In genomic region chr13:56078724-56079262, GRCm38 (mm10) we compare ENCODE assay signal across 22 mouse cellular contexts. TPM values are rescaled to one million over a fixed set of nuclear protein-coding genes. Genes with fewer than 3 reads are reported as not detected.
DNase-seq lines count a peak whose midpoint lies in the region; ATAC-seq and TF ChIP-seq lines count a peak whose summit lies in the region.
"Had no signal": no experiment of that assay in that cellular context is flagged by ENCODE, and none has a peak within 500 bp of the region (broad histone marks: within the 10 kb centered on the region; RNA-seq: fewer than 3 reads in every experiment).

No protein-coding gene starts in this region.

- TF ChIP-seq CTCF in intestine, postnatal 0 days (IDR thresholded peaks at IDR 0.05; ENCODE audit: low read depth): no peak

- H3K4me2 ChIP-seq in intestine, embryonic 15.5 days (replicated peaks): no peak overlapping the region
- H3K4me2 ChIP-seq in intestine, postnatal 0 days (replicated peaks; ENCODE audit: low read depth): no peak overlapping the region
- no peak overlapping the region for H3K4me2 ChIP-seq in limb, embryonic 15.5 days
- H3K4me2 ChIP-seq: forebrain, embryonic 12.5 days; hindbrain, embryonic 15.5 days; liver, embryonic 11.5 days; neural tube, embryonic 12.5 days; stomach, embryonic 15.5 days had no signal

- H3K27ac ChIP-seq in intestine, embryonic 15.5 days: no peak overlapping the region
- H3K27ac ChIP-seq in intestine, postnatal 0 days (ENCODE audit: low read depth, low read length): no peak overlapping the region
- no peak overlapping the region for H3K27ac ChIP-seq in limb, embryonic 15.5 days
- H3K27ac ChIP-seq: forebrain, embryonic 12.5 days; hindbrain, embryonic 15.5 days; left cerebral cortex, adult 2 months; macrophage; neural tube, embryonic 12.5 days; stomach, embryonic 15.5 days had no signal

- 46% methylated on average over 17 of the region's 17 CpGs for WGBS in intestine, embryonic 15.5 days
- 60% methylated on average over 17 of the region's 17 CpGs for WGBS in intestine, postnatal 0 days
- whole genome bisulfite sequencing in limb, embryonic 15.5 days: 29% methylated on average over 17 of the region's 17 CpGs

- peak; percentile 27 for DNase-seq in urinary bladder, postnatal 14 days (ENCODE audit: low spot score)
- DNase-seq in urinary bladder, postnatal 36 days (ENCODE audit: low spot score in 2 of 2): no peak
- no peak for DNase-seq in heart, postnatal 36 days
- DNase-seq in gastrocnemius, postnatal 4 days (ENCODE audit: low spot score in 2 of 2): no peak
- no peak for DNase-seq in cerebellum, adult 11-12 months
- DNase-seq: adrenal gland, postnatal 36 days; cerebellum, adult 9-11 months; heart, adult 11 months; spleen, adult 18-20 months; thymus, postnatal 14 days had no signal

- peak; percentile 64; the same call in 1 of the 2 replicates for ATAC-seq in intestine, embryonic 15.5 days
- no peak for ATAC-seq in intestine, postnatal 0 days
- 0 out of 2 replicates have a peak, but pooled peaks have one; percentile 24 for ATAC-seq in limb, embryonic 15.5 days (ENCODE audit: insufficient number of reproducible peaks, low FRiP score, low TSS enrichment, low read depth)
- ATAC-seq: midbrain, embryonic 16.5 days; Patski had no signal

- H3K27me3 ChIP-seq in intestine, embryonic 15.5 days (replicated peaks): no peaks in the 10 kb centered on the region
- no peaks in the 10 kb centered on the region for H3K27me3 ChIP-seq in intestine, postnatal 0 days (replicated peaks; ENCODE audit: control insufficient read depth, insufficient read depth, low read length)
- no peaks in the 10 kb centered on the region for H3K27me3 ChIP-seq in limb, embryonic 15.5 days
- H3K27me3 ChIP-seq: forebrain, embryonic 12.5 days; hindbrain, embryonic 15.5 days; neural tube, embryonic 12.5 days; Patski; stomach, embryonic 15.5 days had no signal

- intact Hi-C loops in heart, postnatal 36 days (cut with DNase I): no loop called here

- H3K9me3 ChIP-seq in intestine, embryonic 15.5 days: no peaks in the 10 kb centered on the region
- H3K9me3 ChIP-seq in intestine, postnatal 0 days (ENCODE audit: control insufficient read depth): no peaks in the 10 kb centered on the region
- H3K9me3 ChIP-seq in limb, embryonic 15.5 days: no peaks in the 10 kb centered on the region
- H3K9me3 ChIP-seq: forebrain, embryonic 12.5 days; hindbrain, embryonic 15.5 days; neural tube, embryonic 12.5 days; stomach, embryonic 15.5 days had no signal

- no peak overlapping the region for H3K4me3 ChIP-seq in intestine, embryonic 15.5 days (replicated peaks)
- H3K4me3 ChIP-seq in intestine, postnatal 0 days (ENCODE audit: low read depth, low read length): no peak overlapping the region
- H3K4me3 ChIP-seq in limb, embryonic 15.5 days: no peak overlapping the region
- H3K4me3 ChIP-seq: forebrain, embryonic 12.5 days; hindbrain, embryonic 15.5 days; left cerebral cortex, adult 2 months; neural tube, embryonic 12.5 days; stomach, embryonic 15.5 days had no signal

- H3K9ac ChIP-seq in intestine, embryonic 15.5 days: no peak overlapping the region
- no peak overlapping the region for H3K9ac ChIP-seq in intestine, postnatal 0 days (ENCODE audit: low read depth, low read length)
- H3K9ac ChIP-seq in limb, embryonic 15.5 days: no peak overlapping the region
- H3K9ac ChIP-seq: forebrain, embryonic 12.5 days; hindbrain, embryonic 15.5 days; neural tube, embryonic 12.5 days; stomach, embryonic 15.5 days had no signal

- H3K4me1 ChIP-seq in intestine, embryonic 15.5 days (replicated peaks): 0 out of 2 replicates have a peak, but pooled peaks cover 2% of the 10 kb centered on the region
- no peaks in the 10 kb centered on the region for H3K4me1 ChIP-seq in intestine, postnatal 0 days (replicated peaks; ENCODE audit: control insufficient read depth, insufficient read depth, low read length)
- H3K4me1 ChIP-seq in limb, embryonic 15.5 days: peaks cover 10% of the 10 kb centered on the region
- H3K4me1 ChIP-seq: forebrain, embryonic 12.5 days; hindbrain, embryonic 15.5 days; stomach, embryonic 15.5 days had no signal

- H3K36me3 ChIP-seq in intestine, embryonic 15.5 days: peaks cover 57% of the 10 kb centered on the region
- peaks cover 90% of the 10 kb centered on the region for H3K36me3 ChIP-seq in intestine, postnatal 0 days (ENCODE audit: control insufficient read depth, insufficient read depth)
- peaks cover 92% of the 10 kb centered on the region for H3K36me3 ChIP-seq in limb, embryonic 15.5 days

RNA-seq across cellular contexts. Expression of gene H2afy, which starts 57.4 kb away (rescaled TPM):
- polyA plus RNA-seq in intestine, embryonic 15.5 days (2015; fragmentation: Nextera tagmentation; extraction: Ambion mirVana): 297 and 322 TPM in 2 replicates
- 132 and 138 TPM in 2 replicates for polyA plus RNA-seq in intestine, postnatal 0 days (2015; fragmentation: Nextera tagmentation; extraction: Ambion mirVana)
- polyA plus RNA-seq in limb, embryonic 15.5 days (2015; fragmentation: Nextera tagmentation; extraction: Ambion mirVana): 242 and 272 TPM in 2 replicates
- total RNA-seq in heart, postnatal 36 days (2021): 10 to 100 TPM; 45.2 to 50.3 TPM
- total RNA-seq in gastrocnemius, postnatal 4 days (2021): 10 to 100 TPM; 80.2 to 89.7 TPM
